Mouse (Mus musculus) left cerebral cortex, adult 11 months (tissue): ENCODE results near the gene Olfr59.

Source experiments
- DNase-seq: peaks from one replicate; pipeline ENCODE4 v3.0.0; 2022; ENCODE audit warnings: low spot score

The Olfr59 gene

DNA sequence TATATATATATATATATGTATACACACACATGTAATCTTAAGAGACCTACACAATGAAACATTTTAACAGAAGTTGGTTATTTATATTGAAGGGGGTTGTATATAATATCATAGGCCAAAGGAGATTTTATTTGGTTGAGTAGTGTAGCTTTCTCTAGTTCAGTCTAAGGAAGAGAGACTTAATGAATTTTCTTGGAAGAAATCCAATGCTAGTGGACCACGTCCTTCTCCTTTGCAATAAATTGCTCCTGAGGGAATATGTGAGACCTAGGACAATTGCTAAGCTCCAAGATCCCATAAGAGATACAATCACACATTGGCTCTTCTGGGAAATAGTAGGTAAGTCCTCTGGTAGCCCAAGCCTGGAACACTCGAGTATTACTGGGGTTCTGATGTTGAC lies at the start of gene Olfr59:
Olfr59 (plus strand) TSS at position 301 of the 400 bp plus-strand sequence.
- no peak for DNase-seq

- no peak for DNase-seq
Measured at GRCm38 (mm10) chr11:74241201-74241600, 42.3 kb upstream of the Olfr59 start.

DNA sequence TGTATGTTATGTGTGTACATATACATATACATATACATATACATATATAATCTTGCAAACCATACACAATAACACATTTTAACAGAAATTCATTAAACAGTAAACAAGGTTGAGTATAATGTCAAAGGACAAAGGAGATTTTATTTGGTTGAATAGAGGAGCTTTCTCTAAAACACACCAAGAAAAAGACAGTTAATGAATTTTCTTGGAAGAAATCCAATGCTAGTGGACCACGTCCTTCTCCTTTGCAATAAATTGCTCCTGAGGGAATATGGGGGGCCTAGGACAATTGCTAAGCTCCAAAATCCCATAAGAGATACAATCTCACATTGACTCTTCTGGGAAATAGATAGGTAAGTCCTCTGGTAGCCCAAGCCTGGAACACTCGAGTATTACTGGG lies 24.0 kb upstream of the Olfr59 start, which contains the start of gene Olfr406:
Olfr406 (plus strand) TSS at position 301 of the 400 bp plus-strand sequence.
- DNase-seq: no peak

- DNase-seq: no peak
Measured at GRCm38 (mm10) chr11:74287256-74287655, 3.7 kb downstream of the Olfr59 start.

- DNase-seq: no peak
Measured at GRCm38 (mm10) chr11:74326044-74326443, 42.5 kb downstream of the Olfr59 start.

DNA sequence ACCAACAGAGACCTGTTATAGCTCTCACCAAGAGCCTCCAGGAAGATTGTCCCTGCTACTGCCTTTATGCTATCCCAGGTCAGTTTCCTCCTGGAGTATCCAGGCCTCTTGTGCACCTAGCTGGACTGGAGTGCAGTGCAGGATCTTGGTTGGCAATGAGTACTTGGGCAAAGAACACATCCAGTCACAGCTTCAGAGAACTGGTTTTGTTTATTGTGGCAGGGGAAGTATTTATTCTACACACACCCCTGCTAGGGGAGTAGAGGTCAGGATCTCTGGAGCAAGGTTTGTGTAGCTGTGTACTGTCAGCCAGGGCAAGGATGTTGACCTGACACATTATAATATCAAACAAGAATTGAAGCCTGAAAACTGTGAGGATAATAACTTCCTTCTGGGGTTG lies 45.2 kb downstream of the Olfr59 start:
- no peak for DNase-seq

DNA sequence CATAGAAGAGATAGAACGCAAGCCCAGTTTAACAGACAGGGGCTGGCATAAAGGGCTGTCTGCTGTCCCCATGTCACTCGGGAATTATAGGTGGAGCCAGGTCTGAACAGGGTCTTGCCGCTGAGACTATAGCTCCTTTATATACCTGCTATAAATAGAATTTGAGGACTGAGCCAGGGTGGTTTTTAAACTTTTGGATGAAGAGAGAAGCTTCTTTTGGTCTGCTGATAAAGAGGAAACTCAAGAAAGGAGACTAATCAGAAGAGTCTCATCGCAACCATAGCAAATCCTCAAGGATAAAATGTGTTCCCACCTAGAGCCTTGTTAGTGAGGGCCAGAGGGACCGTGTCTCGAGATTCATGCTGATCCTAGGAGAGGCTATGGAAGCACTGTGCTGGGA lies 54.4 kb downstream of the Olfr59 start, which contains the start of gene Olfr410:
Olfr410 (minus strand) TSS at position 101 of the 400 bp plus-strand sequence.
- DNase-seq: no peak
